Mouse (Mus musculus) ES-Bruce4 (cell line): Measurements from ENCODE around the gene Scn8a. TPM values are rescaled to one million over a fixed set of nuclear protein-coding genes. Genes with fewer than 3 reads are reported as not detected.
A peak's percentile ranks its signal among the peaks of the same experiment; 100 is the strongest.

Experiments
- H3K27ac ChIP-seq: 2 replicates; pipeline ENCODE4 v1.5.1; 2012; ENCODE audit warnings: low read length, inconsistent platforms; ENCODE audit not compliant: insufficient read depth
- H3K27me3 ChIP-seq: 2 replicates; pipeline ENCODE4 v1.6.1; 2012; ENCODE audit warnings: mild to moderate bottlenecking, low read length, inconsistent platforms; ENCODE audit not compliant: control insufficient read depth, poor library complexity, insufficient read depth, severe bottlenecking
- H3K36me3 ChIP-seq: 2 replicates; pipeline ENCODE4 v1.6.1; 2012; ENCODE audit warnings: inconsistent platforms, mild to moderate bottlenecking, low read length, moderate library complexity; ENCODE audit not compliant: control insufficient read depth, poor library complexity, insufficient read depth, severe bottlenecking
- H3K4me1 ChIP-seq: one replicate; pipeline ENCODE4 v1.8.1; 2011; ENCODE audit warnings: low read length; ENCODE audit not compliant: control insufficient read depth, insufficient read depth
- H3K4me3 ChIP-seq: 2 replicates; pipeline ENCODE4 v1.5.1; 2011; ENCODE audit warnings: low read depth, mild to moderate bottlenecking, low read length
- H3K9ac ChIP-seq: 2 replicates; pipeline ENCODE4 v1.6.1; 2012; ENCODE audit warnings: low read depth, mild to moderate bottlenecking, inconsistent platforms; ENCODE audit not compliant: poor library complexity, severe bottlenecking
- H3K9me3 ChIP-seq: replicated peaks from 2 replicates; pipeline ENCODE4 v1.6.1; 2012; ENCODE audit warnings: mild to moderate bottlenecking, low read length, inconsistent platforms; ENCODE audit not compliant: control insufficient read depth, poor library complexity, insufficient read depth, severe bottlenecking
- CTCF ChIP-seq: IDR thresholded peaks from one replicate; pipeline ENCODE4 v1.8.1; 2011; ENCODE audit warnings: low read depth, low read length
- EP300 ChIP-seq: IDR thresholded peaks from 2 replicates; pipeline ENCODE4 v1.6.1; 2011; ENCODE audit warnings: low read depth, low read length; ENCODE audit not compliant: insufficient read depth
- POLR2A ChIP-seq: IDR thresholded peaks from one replicate; pipeline ENCODE4 v1.8.1; 2011; ENCODE audit warnings: low read length; ENCODE audit not compliant: insufficient read depth
- polyA plus RNA-seq: library from polyadenylated mRNA; stranded (reverse); fragments of >200 nt; gene quantifications from 2 replicates; pipeline ENCODE4 v1.2.4, GENCODE M21; 2011; ENCODE audit warnings: low read depth; ENCODE audit not compliant: missing spikeins, insufficient read depth, insufficient read length

Gene Scn8a
- polyA plus RNA-seq, 1 experiment = 8.9 TPM

GRCm38 (mm10) chr15:100923476-100923875 is 53.8 kb downstream of the Scn8a start:
- no peaks in the 10 kb centered on the region for H3K9me3 ChIP-seq
- H3K9ac ChIP-seq = no peak overlapping the region
- no peaks in the 10 kb centered on the region for H3K27me3 ChIP-seq
- H3K27ac ChIP-seq = no peak overlapping the region
- TF ChIP-seq EP300 = no peak
- no peak for TF ChIP-seq CTCF
- TF ChIP-seq POLR2A = no peak
- H3K36me3 ChIP-seq = no peaks in the 10 kb centered on the region
- no peak overlapping the region for H3K4me3 ChIP-seq
- H3K4me1 ChIP-seq = no peaks in the 10 kb centered on the region

- H3K27ac ChIP-seq = no peak overlapping the region
Observed at GRCm38 (mm10) chr15:100924941-100925340, 55.3 kb downstream of the Scn8a start.

GRCm38 (mm10) chr15:100930477-100930876 is 60.8 kb downstream of the Scn8a start:
- Histone ChIP-seq H3K36me3 (no peaks in the 10 kb centered on the region), H3K4me1 (peaks cover 2% of the 10 kb centered on the region), H3K9me3 (no peaks in the 10 kb centered on the region), H3K9ac (no peak overlapping the region), H3K4me3 (no peak overlapping the region), H3K27ac (no peak overlapping the region), H3K27me3 (no peaks in the 10 kb centered on the region)
- 0 out of 2 replicates have a peak, but pooled peaks have one; percentile 21 for TF ChIP-seq EP300
- no peak for TF ChIP-seq POLR2A
- no peak for TF ChIP-seq CTCF

More at GRCm38 (mm10) chr15:100924941-100925340, 55.3 kb downstream of the Scn8a start:
- TF ChIP-seq POLR2A (no peak), CTCF (no peak), EP300 (no peak)
- Histone ChIP-seq H3K9me3 (no peaks in the 10 kb centered on the region), H3K9ac (no peak overlapping the region), H3K4me3 (no peak overlapping the region), H3K4me1 (no peaks in the 10 kb centered on the region), H3K36me3 (no peaks in the 10 kb centered on the region), H3K27me3 (no peaks in the 10 kb centered on the region)

- TF ChIP-seq EP300 (no peak), POLR2A (no peak), CTCF (no peak)
- Histone ChIP-seq H3K27ac (no peak overlapping the region), H3K36me3 (no peaks in the 10 kb centered on the region), H3K27me3 (no peaks in the 10 kb centered on the region), H3K9me3 (no peaks in the 10 kb centered on the region), H3K4me1 (no peaks in the 10 kb centered on the region), H3K4me3 (peak overlapping the region; percentile 17), H3K9ac (no peak overlapping the region)
Observed at GRCm38 (mm10) chr15:100936176-100936575, 66.5 kb downstream of the Scn8a start.

- no peaks in the 10 kb centered on the region for H3K9me3 ChIP-seq
- H3K27me3 ChIP-seq = no peaks in the 10 kb centered on the region
- no peak overlapping the region for H3K27ac ChIP-seq
- no peak overlapping the region for H3K4me3 ChIP-seq
- no peak for TF ChIP-seq POLR2A
- TF ChIP-seq CTCF = no peak
- no peak for TF ChIP-seq EP300
- no peak overlapping the region for H3K9ac ChIP-seq
- no peaks in the 10 kb centered on the region for H3K4me1 ChIP-seq
- no peaks in the 10 kb centered on the region for H3K36me3 ChIP-seq
Observed at GRCm38 (mm10) chr15:100948383-100948782, 78.7 kb downstream of the Scn8a start.

- Histone ChIP-seq H3K9ac (no peak overlapping the region), H3K27me3 (no peaks in the 10 kb centered on the region), H3K9me3 (no peaks in the 10 kb centered on the region), H3K4me1 (no peaks in the 10 kb centered on the region), H3K4me3 (no peak overlapping the region), H3K27ac (no peak overlapping the region), H3K36me3 (no peaks in the 10 kb centered on the region)
- TF ChIP-seq CTCF (no peak), POLR2A (no peak), EP300 (no peak)
Observed at GRCm38 (mm10) chr15:100949169-100949568, 79.5 kb downstream of the Scn8a start.
